Mouse (Mus musculus): Measurements from ENCODE around the gene Lrrc25. TPM values are rescaled to one million over a fixed set of nuclear protein-coding genes. Genes with fewer than 3 reads are reported as not detected.

The Lrrc25 gene
- polyA plus RNA-seq (2012): 0.08 and 0.13 TPM in 2 replicates

- TF ChIP-seq GATA1 (IDR thresholded peaks at IDR 0.05; ENCODE audit: low read length): no peak
Observed at GRCm38 (mm10) chr8:70615894-70616293, at the start of gene Lrrc25. Gene Lrrc25 (plus strand): TSS chr8:70616155.

GRCm38 (mm10) chr8:70570360-70570759, 45.6 kb upstream of the Lrrc25 start:
- TF ChIP-seq GATA1 (IDR thresholded peaks at IDR 0.05; ENCODE audit: low read length): no peak

- TF ChIP-seq GATA1 (IDR thresholded peaks at IDR 0.05; ENCODE audit: low read length): no peak
Observed at GRCm38 (mm10) chr8:70570990-70571389, 45.0 kb upstream of the Lrrc25 start.

GRCm38 (mm10) chr8:70574302-70574701, 41.7 kb upstream of the Lrrc25 start:
- no peak for TF ChIP-seq GATA1 (IDR thresholded peaks at IDR 0.05; ENCODE audit: low read length)

GRCm38 (mm10) chr8:70574915-70575314, 41.0 kb upstream of the Lrrc25 start:
- TF ChIP-seq GATA1 (IDR thresholded peaks at IDR 0.05; ENCODE audit: low read length): no peak

GRCm38 (mm10) chr8:70577207-70577606, 38.7 kb upstream of the Lrrc25 start:
- no peak for TF ChIP-seq GATA1 (IDR thresholded peaks at IDR 0.05; ENCODE audit: low read length)

GRCm38 (mm10) chr8:70583476-70584387, 32.2 kb upstream of the Lrrc25 start:
- TF ChIP-seq GATA1 (IDR thresholded peaks at IDR 0.05; ENCODE audit: low read length): no peak

- TF ChIP-seq GATA1 (IDR thresholded peaks at IDR 0.05; ENCODE audit: low read length): no peak
Observed at GRCm38 (mm10) chr8:70584606-70585257, 31.2 kb upstream of the Lrrc25 start.

GRCm38 (mm10) chr8:70585258-70585652, 30.7 kb upstream of the Lrrc25 start:
- no peak for TF ChIP-seq GATA1 (IDR thresholded peaks at IDR 0.05; ENCODE audit: low read length)

GRCm38 (mm10) chr8:70591569-70591968, 24.4 kb upstream of the Lrrc25 start:
- TF ChIP-seq GATA1 (IDR thresholded peaks at IDR 0.05; ENCODE audit: low read length): no peak

- TF ChIP-seq GATA1 (IDR thresholded peaks at IDR 0.05; ENCODE audit: low read length): no peak
Observed at GRCm38 (mm10) chr8:70593173-70593572, 22.8 kb upstream of the Lrrc25 start.

GRCm38 (mm10) chr8:70593961-70594609, 21.9 kb upstream of the Lrrc25 start, which contains the start of gene Isyna1:
Gene Isyna1 (plus strand): TSS chr8:70594373.
- no peak for TF ChIP-seq GATA1 (IDR thresholded peaks at IDR 0.05; ENCODE audit: low read length)

- TF ChIP-seq GATA1 (IDR thresholded peaks at IDR 0.05; ENCODE audit: low read length): no peak
Observed at GRCm38 (mm10) chr8:70594621-70595564, 21.1 kb upstream of the Lrrc25 start.

- no peak for TF ChIP-seq GATA1 (IDR thresholded peaks at IDR 0.05; ENCODE audit: low read length)
Observed at GRCm38 (mm10) chr8:70595811-70596210, 20.1 kb upstream of the Lrrc25 start.

- no peak for TF ChIP-seq GATA1 (IDR thresholded peaks at IDR 0.05; ENCODE audit: low read length)
Observed at GRCm38 (mm10) chr8:70596216-70596615, 19.7 kb upstream of the Lrrc25 start.
